Mouse (Mus musculus) E14TG2a.4 (cell line): ENCODE measurements at regions not wholly inside any gene's neighbourhood (a gene's known extent, or its start where the extent isn't known, plus 50 kb on each side); places are given as distances from the start of the nearest gene placed in this dataset.

Experiments used
- H3K27me3 ChIP-seq: 2 replicates; pipeline ENCODE4 v1.6.1; 2014; ENCODE audit warnings: low read length, control low read depth; ENCODE audit not compliant: insufficient read depth
- H3K36me3 ChIP-seq: 2 replicates; pipeline ENCODE4 v1.6.1; 2014; ENCODE audit warnings: low read length, control low read depth; ENCODE audit not compliant: insufficient read depth
- H3K4me1 ChIP-seq: replicated peaks from 2 replicates; pipeline ENCODE4 v1.6.1; 2014; ENCODE audit warnings: low read depth, low read length, control low read depth
- H3K4me3 ChIP-seq: replicated peaks from 2 replicates; pipeline ENCODE4 v1.5.1; 2014; ENCODE audit warnings: mild to moderate bottlenecking, low read length
- H3K9me3 ChIP-seq: 2 replicates; pipeline ENCODE4 v1.6.1; 2014; ENCODE audit warnings: low read length, control low read depth
- CTCF ChIP-seq: conservative IDR thresholded peaks from 2 replicates; pipeline ENCODE4 v1.5.1; 2014; ENCODE audit warnings: low read length
- NANOG ChIP-seq: IDR thresholded peaks from 2 replicates; pipeline ENCODE4 v1.6.1; 2014; ENCODE audit warnings: borderline replicate concordance, low read length, mixed read lengths
- POU5F1 ChIP-seq: IDR thresholded peaks from 2 replicates; pipeline ENCODE4 v1.6.1; 2014; ENCODE audit warnings: low read length, borderline replicate concordance

DNA sequence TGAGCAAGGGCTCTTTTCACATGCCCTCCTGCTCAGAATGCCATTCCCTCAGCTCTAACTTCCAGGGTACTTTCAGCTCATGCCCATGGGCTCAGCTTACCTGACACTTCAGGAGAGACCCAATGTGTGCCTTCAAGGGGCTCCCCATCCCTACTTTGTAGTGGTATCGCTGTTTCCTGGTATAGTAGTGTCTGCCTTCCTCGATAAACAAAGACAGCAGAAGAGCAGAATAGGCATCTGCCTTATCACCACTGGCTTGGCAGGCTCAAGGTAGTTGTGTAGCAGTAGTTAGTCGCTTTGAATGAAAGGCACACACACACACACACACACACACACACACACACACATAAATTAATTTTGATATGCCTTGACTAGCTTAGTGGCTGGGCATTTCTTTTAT, 89.7 kb upstream of the Peli1 start:
- TF ChIP-seq POU5F1, result no peak
- TF ChIP-seq NANOG, result no peak
- no peak for TF ChIP-seq CTCF
- no peaks in the 10 kb centered on the region for H3K9me3 ChIP-seq
- 0 out of 2 replicates have a peak, but pooled peaks cover 3% of the 10 kb centered on the region for H3K27me3 ChIP-seq
- no peak overlapping the region for H3K4me3 ChIP-seq
- H3K36me3 ChIP-seq, result no peaks in the 10 kb centered on the region
- no peaks in the 10 kb centered on the region for H3K4me1 ChIP-seq

DNA sequence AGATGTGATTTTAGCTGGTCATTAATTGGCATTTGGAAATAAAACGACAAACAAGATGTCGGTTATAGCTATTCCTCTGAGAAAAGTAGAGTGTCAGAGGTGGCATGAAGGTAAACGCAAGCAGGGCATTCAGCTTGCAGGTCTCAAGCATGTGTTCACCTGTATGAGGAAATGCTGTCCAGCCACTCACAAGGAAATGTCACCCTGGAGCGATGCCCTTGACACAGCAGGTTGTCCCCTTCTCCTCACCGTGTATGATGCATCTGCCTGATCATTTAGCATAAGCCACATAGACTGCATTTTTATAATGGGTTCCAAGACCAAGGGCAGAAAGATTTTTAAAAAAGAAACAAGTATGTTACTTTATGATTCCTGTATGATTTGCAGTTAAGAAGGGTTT, 83.9 kb upstream of the Peli1 start:
- H3K9me3 ChIP-seq, result no peaks in the 10 kb centered on the region
- no peaks in the 10 kb centered on the region for H3K36me3 ChIP-seq
- TF ChIP-seq POU5F1, result no peak
- no peak for TF ChIP-seq CTCF
- TF ChIP-seq NANOG, result no peak
- 0 out of 2 replicates have a peak, but pooled peaks cover 3% of the 10 kb centered on the region for H3K27me3 ChIP-seq
- H3K4me1 ChIP-seq, result peaks cover 8% of the 10 kb centered on the region
- no peak overlapping the region for H3K4me3 ChIP-seq

GRCm38 (mm10) chr11:21009505-21009904, 81.6 kb upstream of the Peli1 start:
- Histone ChIP-seq H3K9me3 (no peaks in the 10 kb centered on the region), H3K4me3 (no peak overlapping the region), H3K36me3 (no peaks in the 10 kb centered on the region), H3K27me3 (no peaks in the 10 kb centered on the region), H3K4me1 (peaks cover 8% of the 10 kb centered on the region)
- TF ChIP-seq CTCF (no peak), POU5F1 (no peak), NANOG (no peak)

DNA sequence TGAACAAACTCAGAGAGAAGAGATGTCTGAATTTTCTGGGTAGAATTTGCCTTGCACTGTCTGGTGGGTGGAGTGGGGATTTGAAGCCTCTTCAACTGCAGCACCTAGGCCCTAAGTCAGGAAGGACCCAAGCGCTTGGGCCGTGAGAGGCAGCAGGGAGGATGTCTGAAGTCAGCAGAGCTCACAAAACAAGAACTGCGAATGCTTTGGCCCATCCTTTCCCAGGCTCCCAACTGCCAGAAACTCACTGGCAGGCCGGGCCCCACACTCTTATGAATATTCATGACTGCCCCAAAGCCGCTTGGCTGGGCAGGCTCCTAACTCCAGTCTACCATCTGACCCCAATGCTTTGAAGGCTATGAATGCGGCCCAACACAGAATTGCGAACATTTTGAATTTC, 80.2 kb upstream of the Peli1 start:
- no peak overlapping the region for H3K4me3 ChIP-seq
- H3K9me3 ChIP-seq, result no peaks in the 10 kb centered on the region
- no peaks in the 10 kb centered on the region for H3K27me3 ChIP-seq
- TF ChIP-seq POU5F1 (peak; percentile 17; the same call in 1 of the 2 replicates), CTCF (no peak), NANOG (no peak)
- peaks cover 8% of the 10 kb centered on the region for H3K4me1 ChIP-seq
- no peaks in the 10 kb centered on the region for H3K36me3 ChIP-seq

DNA sequence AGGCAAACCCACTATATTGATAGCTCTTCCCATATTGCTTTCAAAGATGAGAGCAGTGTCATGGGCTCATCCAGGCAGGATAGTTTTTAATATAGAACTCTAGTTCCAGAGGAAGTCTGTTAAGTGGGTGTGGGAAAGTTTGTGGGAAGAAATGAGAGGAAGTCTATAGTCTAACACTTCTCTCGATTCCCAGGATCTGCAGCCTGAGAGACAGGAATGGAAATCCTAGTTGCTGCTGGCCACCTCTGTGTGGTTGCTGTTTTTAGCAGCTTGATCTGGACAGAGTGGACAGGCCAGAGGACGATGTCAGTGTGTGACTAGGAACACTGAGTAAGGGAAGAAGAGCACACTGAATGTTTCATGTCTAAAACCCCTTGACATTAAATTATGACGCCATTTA, 76.8 kb upstream of the Peli1 start:
- Histone ChIP-seq H3K27me3 (no peaks in the 10 kb centered on the region), H3K36me3 (no peaks in the 10 kb centered on the region), H3K4me3 (no peak overlapping the region), H3K4me1 (peaks cover 8% of the 10 kb centered on the region), H3K9me3 (no peaks in the 10 kb centered on the region)
- no peak for TF ChIP-seq NANOG
- TF ChIP-seq CTCF, result no peak
- TF ChIP-seq POU5F1, result no peak

- Histone ChIP-seq H3K27me3 (no peaks in the 10 kb centered on the region), H3K9me3 (no peaks in the 10 kb centered on the region), H3K4me1 (peaks cover 8% of the 10 kb centered on the region), H3K36me3 (no peaks in the 10 kb centered on the region), H3K4me3 (no peak overlapping the region)
- no peak for TF ChIP-seq POU5F1
- no peak for TF ChIP-seq CTCF
- no peak for TF ChIP-seq NANOG
Measured at GRCm38 (mm10) chr11:21015536-21015935, 75.6 kb upstream of the Peli1 start.

GRCm38 (mm10) chr11:21016133-21016746, 74.9 kb upstream of the Peli1 start:
- no peaks in the 10 kb centered on the region for H3K27me3 ChIP-seq
- H3K9me3 ChIP-seq, result no peaks in the 10 kb centered on the region
- TF ChIP-seq POU5F1 (no peak), CTCF (no peak), NANOG (no peak)
- H3K36me3 ChIP-seq, result no peaks in the 10 kb centered on the region
- H3K4me3 ChIP-seq, result no peak overlapping the region
- peaks cover 2% of the 10 kb centered on the region for H3K4me1 ChIP-seq

- Histone ChIP-seq H3K9me3 (no peaks in the 10 kb centered on the region), H3K27me3 (no peaks in the 10 kb centered on the region), H3K36me3 (no peaks in the 10 kb centered on the region), H3K4me1 (no peaks in the 10 kb centered on the region), H3K4me3 (no peak overlapping the region)
- TF ChIP-seq NANOG, result no peak
Measured at GRCm38 (mm10) chr11:21016791-21017329, 74.2 kb upstream of the Peli1 start.

- Histone ChIP-seq H3K36me3 (no peaks in the 10 kb centered on the region), H3K4me3 (no peak overlapping the region), H3K9me3 (no peaks in the 10 kb centered on the region), H3K27me3 (no peaks in the 10 kb centered on the region), H3K4me1 (no peaks in the 10 kb centered on the region; the same call in 1 of the 2 replicates)
- no peak for TF ChIP-seq NANOG
- no peak for TF ChIP-seq CTCF
Measured at GRCm38 (mm10) chr11:21019829-21020228, 71.3 kb upstream of the Peli1 start.
